Mouse (Mus musculus) ES-E14 (cell line): ENCODE results near the gene Fzr1.

ENCODE experiments used
- CHD2 ChIP-seq: IDR thresholded peaks from 2 replicates; pipeline ENCODE4 v1.6.1; 2014; ENCODE audit warnings: mild to moderate bottlenecking, low read depth, low read length, inconsistent platforms
- HCFC1 ChIP-seq: IDR thresholded peaks from 2 replicates; pipeline ENCODE4 v1.6.1; 2012; ENCODE audit warnings: low read length, inconsistent platforms, borderline replicate concordance; ENCODE audit not compliant: insufficient read depth
- MAFK ChIP-seq: IDR thresholded peaks from 2 replicates; pipeline ENCODE4 v1.6.1; 2014; ENCODE audit warnings: mild to moderate bottlenecking, low read depth, low read length, inconsistent platforms; ENCODE audit not compliant: insufficient read depth
- ZC3H11A ChIP-seq: IDR thresholded peaks from 2 replicates; pipeline ENCODE4 v1.6.1; 2012; ENCODE audit warnings: low read depth, mild to moderate bottlenecking, inconsistent platforms, low read length, borderline replicate concordance
- ZNF384 ChIP-seq: IDR thresholded peaks from 2 replicates; pipeline ENCODE4 v1.6.1; 2012; ENCODE audit warnings: low read depth, low read length, inconsistent platforms

DNA sequence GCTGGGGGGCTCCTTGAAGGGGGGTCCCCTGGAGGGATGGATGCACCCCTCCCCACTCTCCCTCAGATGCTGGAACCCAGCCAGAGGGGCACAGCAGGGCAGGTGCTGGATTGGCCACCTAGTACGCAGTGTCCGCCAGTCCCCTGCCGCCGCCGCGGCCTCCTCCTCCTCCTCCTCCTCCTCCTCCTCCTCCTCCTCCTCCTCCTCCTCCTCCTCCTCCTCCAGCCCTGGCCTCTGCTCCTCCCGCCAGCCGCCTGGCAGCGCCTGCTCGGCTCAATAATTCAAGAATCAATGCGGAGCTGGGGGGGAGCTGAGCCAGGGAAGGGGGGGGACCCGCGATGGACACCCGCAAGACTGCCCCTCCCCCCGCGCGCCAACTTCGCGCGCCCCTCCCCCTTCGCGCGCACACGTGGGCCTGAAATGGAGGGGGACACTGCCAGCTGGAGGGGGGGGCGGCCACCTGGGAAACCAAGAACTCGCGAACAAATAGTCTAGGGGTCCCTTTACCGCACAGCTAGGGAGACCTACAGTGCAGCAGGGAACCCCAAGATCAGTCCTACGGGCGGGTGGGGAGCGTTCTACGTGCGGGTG lies 47.9 kb upstream of the Fzr1 start:
- TF ChIP-seq CHD2 (no peak), MAFK (no peak), HCFC1 (no peak), ZNF384 (no peak), ZC3H11A (no peak)
